Mouse (Mus musculus) kidney, adult 2 months (tissue): ENCODE data around the gene Pik3c2g.

ENCODE experiments used
- CTCF ChIP-seq: fragments of 200-500 bp; conservative IDR thresholded peaks from 2 replicates; pipeline ENCODE4 v1.5.1; 2011; ENCODE audit warnings: low read depth, mild to moderate bottlenecking, control low read depth, low read length, moderate library complexity, mixed read lengths; ENCODE audit not compliant: insufficient read depth, insufficient read length
- POLR2A ChIP-seq: fragments of 200-500 bp; IDR thresholded peaks from one replicate; pipeline ENCODE4 v1.6.1; 2011; ENCODE audit warnings: low read depth, low read length, control low read depth

GRCm38 (mm10) chr6:139928766-139929165 is 341.7 kb downstream of the Pik3c2g start:
- no peak for TF ChIP-seq POLR2A
- TF ChIP-seq CTCF = no peak
